Mouse (Mus musculus) testis, adult 2 months (tissue): ENCODE data around the gene Gm3415.

ENCODE experiments used
- CTCF ChIP-seq: fragments of 200-500 bp; IDR thresholded peaks from 2 replicates; pipeline ENCODE4 v1.5.1; 2012; ENCODE audit warnings: low read depth, mild to moderate bottlenecking, inconsistent platforms, low read length, moderate library complexity; ENCODE audit not compliant: control insufficient read depth, insufficient read depth, insufficient replicate concordance
- POLR2A ChIP-seq: fragments of 200-500 bp; IDR thresholded peaks from 2 replicates; pipeline ENCODE4 v1.6.1; 2012; ENCODE audit warnings: low read depth, mild to moderate bottlenecking, inconsistent platforms, low read length, moderate library complexity; ENCODE audit not compliant: control insufficient read depth

- TF ChIP-seq POLR2A (no peak), CTCF (no peak; the same call in 1 of the 2 replicates)
Measured at GRCm38 (mm10) chr5:146576668-146577067, 20.7 kb downstream of the Gm3415 start.
